Mouse (Mus musculus): ENCODE results near the gene Olfr310.

The Olfr310 gene

GRCm38 (mm10) chr7:86277072-86277471 lies at the start of gene Olfr310:
TSS of gene Olfr310 (minus strand) at chr7:86277172.
- DNase-seq (ENCODE audit: low read depth) = no peak

- DNase-seq (ENCODE audit: low read depth) = no peak
These were observed 48.6 kb upstream of the Olfr310 start, which contains the start of gene Olfr308 for GRCm38 (mm10) chr7:86325530-86325929. TSS of gene Olfr308 (minus strand) at chr7:86325630.

- peak; percentile 70 for DNase-seq (ENCODE audit: low read depth)
These were observed 44.4 kb upstream of the Olfr310 start for GRCm38 (mm10) chr7:86321323-86321722.

GRCm38 (mm10) chr7:86313608-86314007 lies 36.6 kb upstream of the Olfr310 start, which contains the start of gene Olfr309:
TSS of gene Olfr309 (minus strand) at chr7:86313708.
- no peak for DNase-seq (ENCODE audit: low read depth)

- DNase-seq (ENCODE audit: low read depth) = no peak
These were observed 30.8 kb downstream of the Olfr310 start, which contains the start of gene Vmn2r76 for GRCm38 (mm10) chr7:86246208-86246607. TSS of gene Vmn2r76 (minus strand) at chr7:86246308.

Data from 416B (cell line).